Mouse (Mus musculus) lung, postnatal 0 days (tissue): ENCODE data around the gene Birc5.

Experiments used
- CTCF ChIP-seq: IDR thresholded peaks from 2 replicates; pipeline ENCODE4 v1.5.1; 2016; ENCODE audit warnings: antibody characterized with exemption, mild to moderate bottlenecking
- EP300 ChIP-seq: IDR thresholded peaks from 2 replicates; pipeline ENCODE4 v1.6.1; 2016; ENCODE audit warnings: antibody characterized with exemption, mild to moderate bottlenecking, control low read depth

- TF ChIP-seq EP300 (no peak), CTCF (no peak)
Observed at GRCm38 (mm10) chr11:117814704-117815366, 34.2 kb upstream of the Birc5 start.
